Mouse (Mus musculus) embryonic stem cell, embryonic (primary cell): ENCODE data around the gene Klf16.

Experiments
- CTCF ChIA-PET, 4 experiments: fragments of 300-600 bp in 2 of 4; fragments of 350-600 bp in 2 of 4; sonication (Branson Sonifier 250); formaldehyde crosslinking; loops; one replicate each; lab custom pipeline; 2022; ENCODE audit warnings: inconsistent platforms in 2 of 4; lab: Charles Lee
- POLR2A ChIA-PET, 4 experiments: fragments of 300-600 bp in 2 of 4; fragments of 350-600 bp in 2 of 4; sonication (Branson Sonifier 250); formaldehyde crosslinking; loops; one replicate each; lab custom pipeline; 2022; ENCODE audit warnings: antibody characterized with exemption in 4 of 4, inconsistent platforms in 1 of 4; lab: Charles Lee

Klf16 gene

GRCm38 (mm10) chr10:80577195-80578130 lies at the start of gene Klf16:
Gene Klf16, minus strand, starts transcription at chr10:80577321.
- ChIA-PET CTCF (interaction anchor here (0.6 to 3.9 kb wide), 46 partner anchors 8 to 414 kb away, joined by 3 to 55 read pairs (median 6); partner anchors contain the start of genes Rexo1 (in 3 of the 4), Csnk1g2 (in 2 of the 4), Abhd17a (in 1 of the 4) and Adat3 (in 1 of the 4)), POLR2A (interaction anchor here in 3 of 4 experiments (0.5 to 4.9 kb wide), 67 partner anchors 8 to 410 kb away, joined by 3 to 200 read pairs (median 5); partner anchors contain the start of genes Abhd17a (in 3 of the 3), Csnk1g2 (in 3 of the 3), Rexo1 (in 3 of the 3) and Gadd45b (in 2 of the 3))

- POLR2A ChIA-PET, result interaction anchor here in 2 of 4 experiments (0.6 to 10.3 kb wide), 11 partner anchors 11 to 56 kb away, joined by 3 to 232 read pairs (median 4); partner anchors contain the start of genes Mknk2 (in 2 of the 2), Adat3 (in 1 of the 2) and Scamp4 (in 1 of the 2)
- CTCF ChIA-PET, result interaction anchor here in 1 of 4 experiments (1.1 to 1.5 kb wide), 2 partner anchors 13 to 62 kb away, joined by 3 read pairs; no protein-coding TSS in a partner anchor
Measured at GRCm38 (mm10) chr10:80625764-80626163, 48.6 kb upstream of the Klf16 start.

GRCm38 (mm10) chr10:80623457-80624191 lies 46.5 kb upstream of the Klf16 start:
- ChIA-PET CTCF (interaction anchor here in 2 of 4 experiments (0.8 to 1.5 kb wide), 4 partner anchors 12 to 45 kb away, joined by 3 to 4 read pairs (median 3); no protein-coding TSS in a partner anchor), POLR2A (interaction anchor here (0.6 to 10.3 kb wide), 34 partner anchors 8 to 483 kb away, joined by 3 to 232 read pairs (median 10); partner anchors contain the start of genes Abhd17a (in 2 of the 4), Atp8b3 (in 2 of the 4), Klf16 (in 2 of the 4) and Mknk2 (in 2 of the 4))

GRCm38 (mm10) chr10:80622661-80623456 lies 45.7 kb upstream of the Klf16 start, which contains the start of gene Csnk1g2:
Gene Csnk1g2, plus strand, starts transcription at chr10:80622838.
- ChIA-PET POLR2A (interaction anchor here (0.5 to 10.3 kb wide), 160 partner anchors 9 to 999 kb away, joined by 3 to 232 read pairs (median 5); partner anchors contain the start of genes Abhd17a (in 3 of the 4), Gadd45b (in 3 of the 4), Klf16 (in 3 of the 4) and Mknk2 (in 3 of the 4)), CTCF (interaction anchor here (0.5 to 4.0 kb wide), 38 partner anchors 9 to 670 kb away, joined by 3 to 38 read pairs (median 4); partner anchors contain the start of genes Atp8b3 (in 2 of the 4), Rexo1 (in 2 of the 4), Abhd17a (in 1 of the 4) and Adat3 (in 1 of the 4))

GRCm38 (mm10) chr10:80621940-80622660 lies 45.0 kb upstream of the Klf16 start:
- CTCF ChIA-PET, result interaction anchor here (0.5 to 4.0 kb wide), 36 partner anchors 8 to 671 kb away, joined by 3 to 38 read pairs (median 4); partner anchors contain the start of genes Atp8b3 (in 2 of the 4), Rexo1 (in 2 of the 4), Abhd17a (in 1 of the 4) and Adat3 (in 1 of the 4)
- POLR2A ChIA-PET, result interaction anchor here (0.5 to 10.3 kb wide), 159 partner anchors 8 to 999 kb away, joined by 3 to 232 read pairs (median 5); partner anchors contain the start of genes Abhd17a (in 3 of the 4), Gadd45b (in 3 of the 4), Klf16 (in 3 of the 4) and Mknk2 (in 3 of the 4)

GRCm38 (mm10) chr10:80621690-80621939 lies 44.5 kb upstream of the Klf16 start:
- ChIA-PET CTCF (interaction anchor here (0.6 to 4.0 kb wide), 19 partner anchors 8 to 517 kb away, joined by 3 to 38 read pairs (median 6); partner anchors contain the start of genes Abhd17a (in 1 of the 4), Adat3 (in 1 of the 4), Atp8b3 (in 1 of the 4) and Rexo1 (in 1 of the 4)), POLR2A (interaction anchor here (0.5 to 10.3 kb wide), 117 partner anchors 8 to 671 kb away, joined by 3 to 232 read pairs (median 6); partner anchors contain the start of genes Abhd17a (in 3 of the 4), Gadd45b (in 3 of the 4), Klf16 (in 3 of the 4) and Mknk2 (in 3 of the 4))

- POLR2A ChIA-PET, result interaction anchor here (0.5 to 10.3 kb wide), 75 partner anchors 8 to 569 kb away, joined by 3 to 157 read pairs (median 7); partner anchors contain the start of genes Adat3 (in 3 of the 4), Gm49322 (in 3 of the 4), Mknk2 (in 3 of the 4) and Scamp4 (in 3 of the 4)
- CTCF ChIA-PET, result interaction anchor here (0.9 to 4.0 kb wide), 11 partner anchors 10 to 67 kb away, joined by 3 to 38 read pairs (median 6); partner anchors contain the start of genes Klf16 (in 1 of the 4) and Rexo1 (in 1 of the 4)
Measured at GRCm38 (mm10) chr10:80620796-80621689, 43.9 kb upstream of the Klf16 start.

GRCm38 (mm10) chr10:80620365-80620764 lies 43.2 kb upstream of the Klf16 start:
- POLR2A ChIA-PET, result interaction anchor here (0.5 to 10.3 kb wide), 97 partner anchors 9 to 711 kb away, joined by 3 to 157 read pairs (median 5); partner anchors contain the start of genes Adat3 (in 4 of the 4), Scamp4 (in 4 of the 4), Gm49322 (in 3 of the 4) and Mknk2 (in 3 of the 4)
- CTCF ChIA-PET, result interaction anchor here (0.6 to 4.0 kb wide), 17 partner anchors 9 to 260 kb away, joined by 3 to 38 read pairs (median 4); partner anchors contain the start of genes Atp8b3 (in 1 of the 4), Klf16 (in 1 of the 4) and Rexo1 (in 1 of the 4)

GRCm38 (mm10) chr10:80619465-80620244 lies 42.5 kb upstream of the Klf16 start:
- ChIA-PET POLR2A (interaction anchor here (0.6 to 10.3 kb wide), 101 partner anchors 9 to 765 kb away, joined by 3 to 157 read pairs (median 4); partner anchors contain the start of genes Adat3 (in 4 of the 4), Scamp4 (in 4 of the 4), Gm49322 (in 3 of the 4) and Mknk2 (in 3 of the 4)), CTCF (interaction anchor here (0.6 to 4.0 kb wide), 19 partner anchors 9 to 696 kb away, joined by 3 to 38 read pairs (median 4); partner anchors contain the start of genes Atp8b3 (in 1 of the 4), Klf16 (in 1 of the 4), Midn (in 1 of the 4) and Rexo1 (in 1 of the 4))

- ChIA-PET CTCF (interaction anchor here in 3 of 4 experiments (0.7 to 1.4 kb wide), 5 partner anchors 39 to 538 kb away, joined by 3 to 4 read pairs (median 4); no protein-coding TSS in a partner anchor), POLR2A (interaction anchor here in 3 of 4 experiments (0.6 to 7.8 kb wide), 27 partner anchors 7 to 451 kb away, joined by 3 to 117 read pairs (median 5); partner anchors contain the start of genes Adat3 (in 2 of the 3), Gm49322 (in 2 of the 3), Rexo1 (in 2 of the 3) and Scamp4 (in 2 of the 3))
Measured at GRCm38 (mm10) chr10:80618181-80618580, 41.1 kb upstream of the Klf16 start.

- POLR2A ChIA-PET, result interaction anchor here in 3 of 4 experiments (0.6 to 5.6 kb wide), 18 partner anchors 8 to 285 kb away, joined by 3 to 44 read pairs (median 4); partner anchors contain the start of genes Csnk1g2 (in 2 of the 3), Abhd17a (in 1 of the 3), Adat3 (in 1 of the 3) and Klf16 (in 1 of the 3)
- CTCF ChIA-PET, result interaction anchor here in 2 of 4 experiments (0.7 to 2.0 kb wide), 5 partner anchors 8 to 286 kb away, joined by 3 to 15 read pairs (median 6); partner anchors contain the start of genes Abhd17a (in 1 of the 2), Csnk1g2 (in 1 of the 2) and Mknk2 (in 1 of the 2)
Measured at GRCm38 (mm10) chr10:80614351-80614750, 37.2 kb upstream of the Klf16 start.

- CTCF ChIA-PET, result interaction anchor here in 2 of 4 experiments (0.6 to 2.0 kb wide), 8 partner anchors 9 to 286 kb away, joined by 3 to 15 read pairs (median 4); partner anchors contain the start of genes Abhd17a (in 1 of the 2), Csnk1g2 (in 1 of the 2) and Mknk2 (in 1 of the 2)
- POLR2A ChIA-PET, result interaction anchor here (0.6 to 5.6 kb wide), 22 partner anchors 8 to 284 kb away, joined by 3 to 44 read pairs (median 4); partner anchors contain the start of genes Adat3 (in 2 of the 4), Csnk1g2 (in 2 of the 4), Scamp4 (in 2 of the 4) and Abhd17a (in 1 of the 4)
Measured at GRCm38 (mm10) chr10:80613821-80614220, 36.7 kb upstream of the Klf16 start.
